Mouse (Mus musculus): Measurements from ENCODE around the gene Olfr921.

Olfr921 gene

GRCm38 (mm10) chr9:38772768-38773167, at the start of gene Olfr921:
Gene Olfr921, plus strand, starts transcription at chr9:38773068.
- no peak for DNase-seq (ENCODE audit: low read depth)

- no peak for DNase-seq (ENCODE audit: low read depth)
Measured at GRCm38 (mm10) chr9:38724044-38724443, 48.8 kb upstream of the Olfr921 start.

GRCm38 (mm10) chr9:38728218-38728617, 44.6 kb upstream of the Olfr921 start:
- DNase-seq (ENCODE audit: low read depth) = no peak

- DNase-seq (ENCODE audit: low read depth) = no peak
Measured at GRCm38 (mm10) chr9:38741408-38741807, 31.5 kb upstream of the Olfr921 start.

- DNase-seq (ENCODE audit: low read depth) = no peak
Measured at GRCm38 (mm10) chr9:38744619-38745315, 28.1 kb upstream of the Olfr921 start.

- DNase-seq (ENCODE audit: low read depth) = no peak
Measured at GRCm38 (mm10) chr9:38751999-38752398, 20.9 kb upstream of the Olfr921 start, which contains the start of gene Olfr920. Gene Olfr920, plus strand, starts transcription at chr9:38752299.

GRCm38 (mm10) chr9:38792689-38793088, 19.8 kb downstream of the Olfr921 start:
- no peak for DNase-seq (ENCODE audit: low read depth)

- no peak for DNase-seq (ENCODE audit: low read depth)
Measured at GRCm38 (mm10) chr9:38805696-38806095, 32.8 kb downstream of the Olfr921 start.

GRCm38 (mm10) chr9:38814314-38814713, 41.4 kb downstream of the Olfr921 start, which contains the start of gene Olfr922:
Gene Olfr922, plus strand, starts transcription at chr9:38814614.
- DNase-seq (ENCODE audit: low read depth) = no peak

- no peak for DNase-seq (ENCODE audit: low read depth)
Measured at GRCm38 (mm10) chr9:38815458-38815986, 42.7 kb downstream of the Olfr921 start.

- no peak for DNase-seq (ENCODE audit: low read depth)
Measured at GRCm38 (mm10) chr9:38826245-38826644, 53.4 kb downstream of the Olfr921 start, which contains the start of gene Olfr923. Gene Olfr923, plus strand, starts transcription at chr9:38826545.

Data from fibroblast of lung, adult 2 months (primary cell).